Mouse (Mus musculus) thymus, postnatal 4 days (tissue): ENCODE measurements at regions not wholly inside any gene's neighbourhood (a gene's known extent, or its start where the extent isn't known, plus 50 kb on each side); places are given as distances from the start of the nearest gene placed in this dataset.
"Not testable (repeated sequence)": the region's sequence is repeated elsewhere in the genome, so short reads cannot be mapped to it uniquely, and the experiment has no call there.

Source experiments
- DNase-seq: peaks from one replicate; pipeline ENCODE4 v3.0.0; 2021

- no peak for DNase-seq
Observed at GRCm38 (mm10) chr7:73608070-73608803, 66.6 kb upstream of the Chd2 start.

- DNase-seq = peak; percentile 53
Observed at GRCm38 (mm10) chr7:73607450-73608005, 65.9 kb upstream of the Chd2 start.

- DNase-seq = peak; percentile 96
Observed at GRCm38 (mm10) chr7:73606677-73607449, 65.2 kb upstream of the Chd2 start.

- no peak for DNase-seq
Observed at GRCm38 (mm10) chr7:73604597-73604996, 63.0 kb upstream of the Chd2 start.

- DNase-seq = no peak
Observed at GRCm38 (mm10) chr7:73602815-73603551, 61.4 kb upstream of the Chd2 start.

- DNase-seq = no peak
Observed at GRCm38 (mm10) chr7:73601336-73601735, 59.7 kb upstream of the Chd2 start.

GRCm38 (mm10) chr7:73600776-73601175 lies 59.1 kb upstream of the Chd2 start:
- no peak for DNase-seq

- not testable (repeated sequence) for DNase-seq
Observed at GRCm38 (mm10) chr7:73600003-73600385, 58.4 kb upstream of the Chd2 start.

GRCm38 (mm10) chr7:73599354-73600002 lies 57.8 kb upstream of the Chd2 start:
- no peak for DNase-seq

GRCm38 (mm10) chr7:73597968-73598367 lies 56.3 kb upstream of the Chd2 start:
- DNase-seq = no peak

- no peak for DNase-seq
Observed at GRCm38 (mm10) chr7:73596866-73597840, 55.5 kb upstream of the Chd2 start.

- peak; percentile 48 for DNase-seq
Observed at GRCm38 (mm10) chr7:73596415-73596814, 54.8 kb upstream of the Chd2 start.

GRCm38 (mm10) chr7:73595860-73596259 lies 54.2 kb upstream of the Chd2 start:
- DNase-seq = peak; percentile 50

- peak; percentile 90 for DNase-seq
Observed at GRCm38 (mm10) chr7:73595140-73595825, 53.7 kb upstream of the Chd2 start.

- DNase-seq = peak; percentile 49
Observed at GRCm38 (mm10) chr7:73594492-73595139, 53.0 kb upstream of the Chd2 start.

GRCm38 (mm10) chr7:73593645-73594385 lies 52.2 kb upstream of the Chd2 start:
- DNase-seq = no peak

GRCm38 (mm10) chr7:73592857-73593256 lies 51.2 kb upstream of the Chd2 start:
- no peak for DNase-seq
